Mouse (Mus musculus): Measurements from ENCODE around the gene Zfp628.
"Not testable (repeated sequence)": the region's sequence is repeated elsewhere in the genome, so short reads cannot be mapped to it uniquely, and the experiment has no call there.

Zfp628 gene

DNA sequence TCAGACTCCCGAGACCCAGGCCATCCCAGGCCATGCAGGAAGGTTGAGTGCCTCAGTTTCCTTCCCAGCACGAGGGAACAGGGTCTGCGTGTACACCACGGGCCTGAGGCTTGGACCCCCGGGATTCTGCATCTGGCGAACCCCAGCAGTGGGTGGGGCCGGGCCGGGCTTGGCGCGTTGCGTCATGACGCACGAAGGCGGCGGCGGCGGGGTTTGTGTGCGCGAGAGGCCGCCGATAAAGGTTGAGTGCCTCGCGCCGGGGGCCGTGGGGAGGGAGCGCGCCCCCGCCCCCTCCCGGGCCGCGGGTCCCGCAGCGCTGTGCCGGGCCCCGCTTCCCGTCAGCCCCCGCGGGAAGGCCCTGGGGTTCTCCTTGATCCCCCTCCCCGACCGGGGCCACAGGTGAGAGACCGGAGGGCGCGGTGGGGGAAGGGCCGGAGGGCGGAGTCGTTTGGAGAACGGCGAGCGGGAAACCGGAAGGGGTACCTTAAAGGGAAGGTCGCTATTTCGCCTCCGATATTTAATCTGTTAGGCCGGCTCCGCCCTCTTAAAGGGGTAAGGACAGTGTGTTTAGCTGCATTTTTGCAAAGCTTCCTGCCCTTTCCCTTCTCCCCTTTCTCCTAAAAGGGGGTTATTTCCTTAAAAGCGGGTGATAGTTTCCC, at the start of gene Zfp628:
TSS of gene Zfp628 (plus strand) at position 211 of the 659 bp plus-strand sequence.
- DNase-seq (ENCODE audit: low spot score in 2 of 2), result peak; percentile 92 to 98

GRCm38 (mm10) chr7:4865579-4866493, 49.2 kb upstream of the Zfp628 start:
- DNase-seq (ENCODE audit: low spot score in 2 of 2), result peak; percentile 95

- DNase-seq (ENCODE audit: low spot score in 2 of 2), result no peak
Measured at GRCm38 (mm10) chr7:4866631-4867180, 48.3 kb upstream of the Zfp628 start.

DNA sequence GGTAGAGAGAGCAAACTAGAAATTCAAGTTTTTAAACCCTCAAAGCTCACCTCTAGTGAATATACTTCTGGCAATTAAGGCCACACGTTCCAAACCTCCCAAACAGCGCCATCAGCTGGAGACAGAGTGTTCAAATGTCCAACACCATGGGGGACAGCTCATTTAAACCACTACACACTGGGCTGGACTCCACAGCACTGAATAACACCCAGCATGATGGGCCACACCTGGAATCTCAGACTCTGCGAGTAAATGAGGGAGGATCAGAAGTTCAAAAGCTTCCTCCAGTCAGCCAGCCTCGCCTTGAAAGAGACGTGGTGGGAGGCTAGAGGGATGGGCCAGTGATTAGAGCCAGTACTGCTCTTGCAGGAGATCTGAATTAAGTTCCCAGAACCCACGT, 44.9 kb upstream of the Zfp628 start, which contains the start of gene Isoc2b:
TSS of gene Isoc2b (minus strand) at position 126 of the 400 bp plus-strand sequence.
- DNase-seq (ENCODE audit: low spot score in 2 of 2), result no peak

GRCm38 (mm10) chr7:4876753-4877221, 38.2 kb upstream of the Zfp628 start, which contains the start of gene Isoc2a:
Gene Isoc2a, plus strand, starts transcription at chr7:4877153.
- DNase-seq (ENCODE audit: low spot score in 2 of 2), result peak; percentile 85

DNA sequence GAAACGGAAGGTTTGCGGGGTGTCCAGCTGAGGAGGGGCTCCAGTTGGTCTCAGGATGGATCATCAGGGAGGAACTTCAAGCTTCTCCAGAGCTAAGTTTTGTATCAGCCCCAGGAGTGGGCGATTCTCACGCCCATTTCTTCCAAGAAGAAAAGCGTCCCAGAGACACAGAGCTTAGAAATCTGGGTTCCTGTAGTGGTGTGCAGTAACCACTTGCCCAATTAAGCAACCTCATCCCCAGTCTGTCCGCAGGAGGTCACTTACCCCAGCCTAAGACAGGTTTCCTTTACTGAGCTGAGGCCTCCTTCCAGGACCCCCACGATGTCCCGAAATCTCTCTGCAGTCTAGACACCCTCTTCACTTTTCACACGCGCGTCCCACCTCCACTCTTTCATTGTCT, 37.8 kb upstream of the Zfp628 start:
- no peak for DNase-seq (ENCODE audit: low spot score in 2 of 2)

DNA sequence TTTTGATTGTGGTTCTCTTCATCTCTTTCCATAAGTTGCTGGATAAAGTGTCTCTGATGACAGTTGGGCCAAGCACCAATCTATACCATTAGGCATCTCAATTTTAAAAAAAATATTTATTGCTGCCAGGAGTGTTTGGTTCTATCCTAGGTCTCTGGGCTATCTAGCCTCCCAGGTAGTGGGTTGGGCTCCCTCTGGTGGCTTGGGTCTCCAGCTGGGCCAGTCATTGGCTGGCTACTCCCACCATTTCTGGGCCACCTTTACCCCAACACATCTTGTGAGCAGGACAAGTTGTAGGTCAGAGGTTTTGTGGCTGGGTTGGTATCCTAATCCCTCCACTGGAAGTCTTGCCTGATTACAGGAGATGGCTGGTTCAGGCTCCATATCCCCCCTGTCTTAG, 36.8 kb upstream of the Zfp628 start:
- peak in 1 of 2 experiments; percentile 49 for DNase-seq (ENCODE audit: low spot score in 2 of 2)

DNA sequence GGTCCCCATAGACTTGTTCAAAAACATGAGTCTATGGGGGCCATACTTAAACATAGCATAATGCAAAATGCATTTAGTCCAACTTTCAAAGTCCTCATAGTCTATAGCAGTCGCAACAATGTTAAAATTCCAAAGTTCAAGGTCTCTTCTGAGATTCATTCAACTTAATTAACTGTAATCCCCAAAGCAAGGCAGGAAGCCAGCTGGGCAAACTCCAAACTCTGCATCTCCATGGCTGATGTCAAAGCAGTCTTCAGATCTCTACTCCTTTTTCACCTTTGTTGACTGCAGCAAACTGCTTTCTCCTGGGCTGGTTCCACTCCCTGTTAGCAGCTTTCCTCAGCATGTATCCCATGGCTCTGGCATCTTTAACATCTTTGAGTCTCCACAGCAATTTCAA, 36.0 kb upstream of the Zfp628 start:
- DNase-seq (ENCODE audit: low spot score in 2 of 2), result not testable (repeated sequence)

- DNase-seq (ENCODE audit: low spot score in 2 of 2), result no peak
Measured at GRCm38 (mm10) chr7:4886680-4887079, 28.3 kb upstream of the Zfp628 start.

DNA sequence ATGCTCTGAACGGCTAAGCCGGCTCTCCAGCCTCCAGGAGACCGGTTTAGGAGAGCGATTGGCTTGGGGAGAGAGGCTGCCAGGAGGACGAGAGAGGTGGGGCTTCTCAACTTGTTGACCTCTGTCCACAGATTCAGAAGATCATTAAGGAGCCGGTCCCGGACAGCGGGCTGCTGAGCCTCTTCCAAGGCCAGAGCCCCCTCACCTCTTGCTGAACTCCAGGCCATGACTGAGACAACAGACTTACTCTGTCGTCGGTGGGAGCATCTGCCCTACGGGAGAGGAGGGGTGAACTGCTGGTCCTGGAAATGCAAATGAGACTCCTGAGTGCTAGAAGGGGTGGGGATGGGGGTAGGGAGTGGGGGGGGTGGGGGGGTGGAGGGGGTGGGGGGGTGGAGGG, 19.8 kb upstream of the Zfp628 start:
- DNase-seq (ENCODE audit: low spot score in 2 of 2), result no peak

GRCm38 (mm10) chr7:4898851-4899648, 16.0 kb upstream of the Zfp628 start:
- no peak for DNase-seq (ENCODE audit: low spot score in 2 of 2)

GRCm38 (mm10) chr7:4899649-4900522, 15.1 kb upstream of the Zfp628 start:
- no peak for DNase-seq (ENCODE audit: low spot score in 2 of 2)

- DNase-seq (ENCODE audit: low spot score in 2 of 2), result no peak
Measured at GRCm38 (mm10) chr7:4900523-4900851, 14.5 kb upstream of the Zfp628 start.

GRCm38 (mm10) chr7:4901171-4901570, 13.8 kb upstream of the Zfp628 start:
- peak in 1 of 2 experiments; percentile 53 for DNase-seq (ENCODE audit: low spot score in 2 of 2)

GRCm38 (mm10) chr7:4902404-4902803, 12.6 kb upstream of the Zfp628 start:
- no peak for DNase-seq (ENCODE audit: low spot score in 2 of 2)

GRCm38 (mm10) chr7:4906466-4906950, 8.5 kb upstream of the Zfp628 start, which contains the start of gene Gm36210:
Gene Gm36210, minus strand, starts transcription at chr7:4906516.
- no peak for DNase-seq (ENCODE audit: low spot score in 2 of 2)

- peak in 1 of 2 experiments; percentile 61 for DNase-seq (ENCODE audit: low spot score in 2 of 2)
Measured at GRCm38 (mm10) chr7:4911561-4911960, 3.5 kb upstream of the Zfp628 start.

- no peak for DNase-seq (ENCODE audit: low spot score in 2 of 2)
Measured at GRCm38 (mm10) chr7:4912248-4912647, 2.8 kb upstream of the Zfp628 start.

DNA sequence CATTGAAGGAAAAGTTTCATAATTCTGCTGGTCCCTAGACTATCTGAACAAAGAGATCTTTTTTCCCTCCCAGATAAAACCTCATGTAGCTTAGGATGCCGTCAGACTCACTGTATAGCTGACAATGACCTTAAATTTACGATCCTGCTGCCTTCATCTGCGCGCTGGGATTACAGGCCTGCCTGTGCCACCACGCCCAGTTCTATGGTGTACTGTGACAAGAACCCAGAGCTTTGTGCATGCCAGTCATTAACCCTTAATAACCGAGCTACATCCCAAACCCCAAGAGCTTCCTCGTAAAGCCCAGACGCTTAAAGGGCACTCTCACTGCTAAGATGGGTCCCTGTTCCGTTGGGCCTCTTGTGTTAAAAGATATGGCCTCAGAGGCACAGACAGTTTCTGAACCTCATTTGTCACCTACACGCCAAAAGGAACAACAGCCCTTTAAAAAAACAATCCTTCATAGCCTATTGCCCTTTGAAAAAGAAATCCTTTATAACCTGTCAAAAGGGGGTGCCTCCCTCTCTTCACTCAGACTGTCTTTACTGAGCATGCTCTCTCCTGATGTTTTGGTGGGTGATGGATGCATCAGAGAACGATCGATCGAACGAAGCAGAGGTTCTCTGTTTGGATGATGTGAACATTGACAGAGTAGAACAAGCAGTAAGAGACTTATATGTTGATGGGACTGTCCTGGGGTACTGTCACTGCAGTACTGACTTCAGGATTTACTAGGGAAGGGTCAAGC, 826 bp downstream of the Zfp628 start:
- DNase-seq (ENCODE audit: low spot score in 2 of 2), result peak in 1 of 2 experiments; percentile 44

GRCm38 (mm10) chr7:4917494-4917893, 2.5 kb downstream of the Zfp628 start:
- DNase-seq (ENCODE audit: low spot score in 2 of 2), result no peak
